Mouse (Mus musculus) liver, embryonic 12.5 days (tissue): Measurements from ENCODE around the gene Aatk. TPM values are rescaled to one million over a fixed set of nuclear protein-coding genes. Genes with fewer than 3 reads are reported as not detected.

Experiments
- ATAC-seq: fragments of 200-750 bp; cut with Nextera tagmentation; 2 replicates; pipeline ENCODE4 v1.8.0; 2017; ENCODE audit warnings: moderate number of reproducible peaks, mild to moderate bottlenecking, moderate library complexity
- H3K27ac ChIP-seq: fragments of 300-500 bp; sonication (generic); 2 replicates; pipeline ENCODE4 v1.5.1; 2016; ENCODE audit warnings: mild to moderate bottlenecking
- H3K27me3 ChIP-seq: fragments of 300-500 bp; sonication (generic); replicated peaks from 2 replicates; pipeline ENCODE4 v1.6.1; 2016; ENCODE audit warnings: mild to moderate bottlenecking, moderate library complexity
- H3K36me3 ChIP-seq: fragments of 300-500 bp; sonication (generic); 2 replicates; pipeline ENCODE4 v1.6.1; 2016; ENCODE audit warnings: mild to moderate bottlenecking, moderate library complexity
- H3K4me1 ChIP-seq: fragments of 300-500 bp; sonication (generic); 2 replicates; pipeline ENCODE4 v1.6.1; 2016
- H3K4me2 ChIP-seq: fragments of 300-500 bp; sonication (generic); 2 replicates; pipeline ENCODE4 v1.6.1; 2016; ENCODE audit warnings: mild to moderate bottlenecking, moderate library complexity
- H3K4me3 ChIP-seq: fragments of 300-500 bp; sonication (generic); 2 replicates; pipeline ENCODE4 v1.5.1; 2016; ENCODE audit warnings: mild to moderate bottlenecking, moderate library complexity
- H3K9ac ChIP-seq: fragments of 300-500 bp; sonication (generic); 2 replicates; pipeline ENCODE4 v1.6.1; 2016; ENCODE audit warnings: mild to moderate bottlenecking, moderate library complexity
- H3K9me3 ChIP-seq: fragments of 300-500 bp; sonication (generic); replicated peaks from 2 replicates; pipeline ENCODE4 v1.6.1; 2016; ENCODE audit warnings: mild to moderate bottlenecking, moderate library complexity
- WGBS: fragments of 180-500 bp; shearing (Covaris S2); methylation state at CpG from one replicate; pipeline ENCODE4 v1.1.7; 2016; ENCODE audit not compliant: insufficient replicate concordance; 5-methylcytosine and 5-hydroxymethylcytosine counted together
- polyA plus RNA-seq: library from polyadenylated mRNA; unstranded; fragments of >200 nt; fragmentation: Nextera tagmentation; extraction: Ambion mirVana; gene quantifications from 2 replicates; pipeline ENCODE4 v1.2.1, GENCODE M21; 2016

The Aatk gene
- polyA plus RNA-seq, 1 experiment from 2014 or later = 0.49 TPM

- H3K27me3 ChIP-seq = no peaks in the 10 kb centered on the region
- 62% methylated on average over 11 of the region's 11 CpGs for WGBS
- H3K27ac ChIP-seq = no peak overlapping the region
- no peak overlapping the region for H3K4me2 ChIP-seq
- no peaks in the 10 kb centered on the region for H3K9me3 ChIP-seq
- no peak overlapping the region for H3K9ac ChIP-seq
- H3K4me1 ChIP-seq = peaks cover 8% of the 10 kb centered on the region
- no peak for ATAC-seq
- H3K36me3 ChIP-seq = peaks cover 46% of the 10 kb centered on the region
- no peak overlapping the region for H3K4me3 ChIP-seq
Observed at GRCm38 (mm10) chr11:120069261-120069660, 22.3 kb upstream of the Aatk start.

- H3K9me3 ChIP-seq = no peaks in the 10 kb centered on the region
- H3K4me2 ChIP-seq = no peak overlapping the region
- H3K27me3 ChIP-seq = no peaks in the 10 kb centered on the region
- H3K9ac ChIP-seq = no peak overlapping the region
- no peak overlapping the region for H3K27ac ChIP-seq
- peaks cover 8% of the 10 kb centered on the region for H3K4me1 ChIP-seq
- H3K36me3 ChIP-seq = peaks cover 41% of the 10 kb centered on the region
- WGBS = 70% methylated on average over 17 of the region's 17 CpGs
- no peak for ATAC-seq
- H3K4me3 ChIP-seq = no peak overlapping the region
Observed at GRCm38 (mm10) chr11:120067834-120068233, 20.9 kb upstream of the Aatk start.

- ATAC-seq = no peak
- no peaks in the 10 kb centered on the region for H3K9me3 ChIP-seq
- no peak overlapping the region for H3K4me3 ChIP-seq
- no peak overlapping the region for H3K27ac ChIP-seq
- H3K27me3 ChIP-seq = no peaks in the 10 kb centered on the region
- H3K36me3 ChIP-seq = peaks cover 20% of the 10 kb centered on the region
- peak overlapping the region; percentile 28 for H3K4me2 ChIP-seq
- 22% methylated on average over 10 of the region's 10 CpGs for WGBS
- peaks cover 8% of the 10 kb centered on the region for H3K4me1 ChIP-seq
- no peak overlapping the region; the same call in 1 of the 2 replicates for H3K9ac ChIP-seq
Observed at GRCm38 (mm10) chr11:120065291-120065690, 18.3 kb upstream of the Aatk start.

GRCm38 (mm10) chr11:120064668-120065040 is 17.7 kb upstream of the Aatk start:
- Histone ChIP-seq H3K27ac (no peak overlapping the region), H3K36me3 (peaks cover 14% of the 10 kb centered on the region; the same call in 1 of the 2 replicates), H3K9me3 (no peaks in the 10 kb centered on the region), H3K4me1 (peaks cover 8% of the 10 kb centered on the region), H3K4me2 (no peak overlapping the region), H3K9ac (no peak overlapping the region), H3K27me3 (no peaks in the 10 kb centered on the region), H3K4me3 (no peak overlapping the region)
- no peak for ATAC-seq
- WGBS = 80% methylated on average over 11 of the region's 11 CpGs

GRCm38 (mm10) chr11:120064006-120064667 is 17.2 kb upstream of the Aatk start:
- Histone ChIP-seq H3K9me3 (no peaks in the 10 kb centered on the region), H3K27ac (no peak overlapping the region), H3K4me1 (peaks cover 8% of the 10 kb centered on the region), H3K9ac (no peak overlapping the region), H3K4me3 (no peak overlapping the region), H3K4me2 (no peak overlapping the region), H3K36me3 (0 out of 2 replicates have a peak, but pooled peaks cover 11% of the 10 kb centered on the region), H3K27me3 (no peaks in the 10 kb centered on the region)
- 55% methylated on average over 13 of the region's 13 CpGs for WGBS
- no peak for ATAC-seq

- Histone ChIP-seq H3K36me3 (0 out of 2 replicates have a peak, but pooled peaks cover 9% of the 10 kb centered on the region), H3K27me3 (no peaks in the 10 kb centered on the region), H3K4me1 (peaks cover 8% of the 10 kb centered on the region), H3K27ac (no peak overlapping the region), H3K9me3 (no peaks in the 10 kb centered on the region), H3K4me2 (no peak overlapping the region), H3K9ac (no peak overlapping the region), H3K4me3 (no peak overlapping the region)
- ATAC-seq = no peak
- 59% methylated on average over 5 of the region's 5 CpGs for WGBS
Observed at GRCm38 (mm10) chr11:120063326-120063725, 16.4 kb upstream of the Aatk start.

- H3K9ac ChIP-seq = no peak overlapping the region
- 75% methylated on average over 8 of the region's 8 CpGs for WGBS
- no peaks in the 10 kb centered on the region for H3K36me3 ChIP-seq
- peaks cover 4% of the 10 kb centered on the region for H3K4me1 ChIP-seq
- H3K4me3 ChIP-seq = no peak overlapping the region
- H3K4me2 ChIP-seq = no peak overlapping the region
- no peaks in the 10 kb centered on the region; the same call in 1 of the 2 replicates for H3K27me3 ChIP-seq
- H3K27ac ChIP-seq = no peak overlapping the region
- no peaks in the 10 kb centered on the region for H3K9me3 ChIP-seq
- ATAC-seq = no peak
Observed at GRCm38 (mm10) chr11:120060634-120061033, 13.7 kb upstream of the Aatk start.

GRCm38 (mm10) chr11:120055953-120056732 is 9.2 kb upstream of the Aatk start:
- H3K27me3 ChIP-seq = peaks cover 4% of the 10 kb centered on the region; the same call in 1 of the 2 replicates
- no peaks in the 10 kb centered on the region for H3K4me1 ChIP-seq
- H3K9ac ChIP-seq = no peak overlapping the region
- no peak overlapping the region for H3K4me3 ChIP-seq
- H3K36me3 ChIP-seq = no peaks in the 10 kb centered on the region
- 72% methylated on average over 12 of the region's 12 CpGs for WGBS
- no peak for ATAC-seq
- H3K9me3 ChIP-seq = no peaks in the 10 kb centered on the region
- no peak overlapping the region for H3K4me2 ChIP-seq
- no peak overlapping the region for H3K27ac ChIP-seq

GRCm38 (mm10) chr11:120053846-120054245 is 6.9 kb upstream of the Aatk start:
- Histone ChIP-seq H3K9me3 (no peaks in the 10 kb centered on the region), H3K9ac (no peak overlapping the region), H3K27me3 (peaks cover 25% of the 10 kb centered on the region), H3K4me1 (no peaks in the 10 kb centered on the region), H3K27ac (no peak overlapping the region), H3K4me3 (no peak overlapping the region), H3K4me2 (no peak overlapping the region), H3K36me3 (no peaks in the 10 kb centered on the region)
- no peak for ATAC-seq
- 63% methylated on average over 4 of the region's 4 CpGs for WGBS

GRCm38 (mm10) chr11:120052274-120052673 is 5.3 kb upstream of the Aatk start:
- Histone ChIP-seq H3K4me3 (no peak overlapping the region), H3K9ac (no peak overlapping the region), H3K36me3 (no peaks in the 10 kb centered on the region), H3K9me3 (no peaks in the 10 kb centered on the region), H3K4me1 (no peaks in the 10 kb centered on the region), H3K27me3 (peaks cover 41% of the 10 kb centered on the region), H3K4me2 (no peak overlapping the region), H3K27ac (no peak overlapping the region)
- 69% methylated on average over 9 of the region's 9 CpGs for WGBS
- no peak for ATAC-seq

GRCm38 (mm10) chr11:120051124-120051811 is 4.3 kb upstream of the Aatk start:
- no peak overlapping the region for H3K9ac ChIP-seq
- no peaks in the 10 kb centered on the region for H3K9me3 ChIP-seq
- H3K4me2 ChIP-seq = no peak overlapping the region
- no peaks in the 10 kb centered on the region for H3K4me1 ChIP-seq
- WGBS = 41% methylated on average over 14 of the region's 14 CpGs
- ATAC-seq = no peak
- H3K27me3 ChIP-seq = peaks cover 51% of the 10 kb centered on the region
- H3K36me3 ChIP-seq = no peaks in the 10 kb centered on the region
- no peak overlapping the region for H3K4me3 ChIP-seq
- no peak overlapping the region for H3K27ac ChIP-seq

GRCm38 (mm10) chr11:120049067-120049466 is 2.1 kb upstream of the Aatk start:
- no peaks in the 10 kb centered on the region for H3K9me3 ChIP-seq
- peaks cover 66% of the 10 kb centered on the region for H3K27me3 ChIP-seq
- H3K27ac ChIP-seq = no peak overlapping the region
- ATAC-seq = no peak
- no peaks in the 10 kb centered on the region for H3K4me1 ChIP-seq
- H3K36me3 ChIP-seq = no peaks in the 10 kb centered on the region
- H3K4me3 ChIP-seq = no peak overlapping the region
- WGBS = 65% methylated on average over 8 of the region's 8 CpGs
- H3K9ac ChIP-seq = no peak overlapping the region
- H3K4me2 ChIP-seq = no peak overlapping the region
